31 mouse cellular contexts compared by ENCODE assay signal in genomic region chr11:59653547-59653946, GRCm38 (mm10).
"Had no signal": no experiment of that assay in that cellular context is flagged by ENCODE, and none has a peak within 500 bp of the region (broad histone marks: within the 10 kb centered on the region; RNA-seq: fewer than 3 reads in every experiment).

No protein-coding gene starts in this region.

- DNase-seq: left cerebral cortex, postnatal 4 days; liver; liver, embryonic 13.5 days; liver, postnatal 0 days; lung, adult 18-20 months; lung, adult 2 months; lung, embryonic 14.5 days; lung, postnatal 10 days; lung, postnatal 14 days; lung, postnatal 36 days; midbrain, embryonic 14.5 days had no signal

- H3K9me3 ChIP-seq: limb, embryonic 10.5 days; limb, embryonic 12.5 days; limb, embryonic 13.5 days; limb, embryonic 15.5 days; liver, embryonic 12.5 days; liver, embryonic 13.5 days; liver, embryonic 15.5 days; lung, embryonic 15.5 days; midbrain, embryonic 10.5 days; midbrain, embryonic 12.5 days; midbrain, embryonic 13.5 days; midbrain, embryonic 15.5 days; neural tube, embryonic 12.5 days had no signal

- H3K9ac ChIP-seq: limb, embryonic 12.5 days; limb, embryonic 13.5 days; limb, embryonic 15.5 days; liver, embryonic 12.5 days; liver, embryonic 13.5 days; liver, embryonic 14.5 days; liver, embryonic 15.5 days; liver, postnatal 0 days; lung, embryonic 14.5 days; lung, embryonic 15.5 days; midbrain, embryonic 12.5 days; midbrain, embryonic 13.5 days; midbrain, embryonic 15.5 days; neural tube, embryonic 12.5 days had no signal

- H3K27ac ChIP-seq: limb, embryonic 10.5 days; limb, embryonic 12.5 days; limb, embryonic 13.5 days; limb, embryonic 15.5 days; liver, embryonic 12.5 days; liver, embryonic 13.5 days; liver, embryonic 14.5 days; liver, embryonic 15.5 days; lung, embryonic 15.5 days; macrophage; midbrain, embryonic 10.5 days; midbrain, embryonic 12.5 days; midbrain, embryonic 13.5 days; midbrain, embryonic 15.5 days; neural tube, embryonic 12.5 days had no signal

- H3K4me3 ChIP-seq: limb, embryonic 10.5 days; limb, embryonic 12.5 days; limb, embryonic 13.5 days; limb, embryonic 15.5 days; liver, embryonic 12.5 days; liver, embryonic 13.5 days; liver, embryonic 15.5 days; lung, embryonic 15.5 days; megakaryocyte, embryonic 14.5 days; midbrain, embryonic 10.5 days; midbrain, embryonic 12.5 days; midbrain, embryonic 13.5 days; midbrain, embryonic 15.5 days; myocyte; neural tube, embryonic 12.5 days had no signal

- H3K4me2 ChIP-seq: limb, embryonic 12.5 days; limb, embryonic 13.5 days; limb, embryonic 15.5 days; liver, embryonic 11.5 days; liver, embryonic 12.5 days; liver, embryonic 13.5 days; liver, embryonic 15.5 days; lung, embryonic 14.5 days; lung, embryonic 15.5 days; midbrain, embryonic 11.5 days; midbrain, embryonic 12.5 days; midbrain, embryonic 13.5 days; midbrain, embryonic 15.5 days; neural tube, embryonic 12.5 days had no signal

- H3K36me3 ChIP-seq: limb, embryonic 10.5 days; limb, embryonic 12.5 days; limb, embryonic 13.5 days; limb, embryonic 15.5 days; liver, embryonic 12.5 days; liver, embryonic 13.5 days; liver, embryonic 15.5 days; lung, embryonic 15.5 days; midbrain, embryonic 10.5 days; midbrain, embryonic 12.5 days; midbrain, embryonic 13.5 days; midbrain, embryonic 15.5 days; neural tube, embryonic 12.5 days had no signal

- H3K27me3 ChIP-seq: limb, embryonic 12.5 days; limb, embryonic 13.5 days; limb, embryonic 15.5 days; liver, embryonic 12.5 days; liver, embryonic 13.5 days; liver, embryonic 15.5 days; lung, embryonic 15.5 days; midbrain, embryonic 12.5 days; midbrain, embryonic 13.5 days; midbrain, embryonic 15.5 days; neural tube, embryonic 12.5 days had no signal

- ATAC-seq: liver, embryonic 12.5 days; liver, postnatal 0 days; lung, postnatal 0 days; midbrain, embryonic 13.5 days; midbrain, embryonic 15.5 days; midbrain, embryonic 16.5 days had no signal

- H3K4me1 ChIP-seq: midbrain, embryonic 12.5 days; midbrain, embryonic 13.5 days; midbrain, embryonic 15.5 days; neural tube, embryonic 12.5 days had no signal
